Mouse (Mus musculus) liver, postnatal 0 days (tissue): ENCODE measurements around the gene Agbl5.

ENCODE experiments used
- CTCF ChIP-seq: sonication (generic); IDR thresholded peaks from 2 replicates; pipeline ENCODE4 v1.5.1; 2016; ENCODE audit warnings: antibody characterized with exemption, low read depth
- EP300 ChIP-seq: IDR thresholded peaks from 2 replicates; pipeline ENCODE4 v1.6.1; 2016; ENCODE audit warnings: antibody characterized with exemption, low read depth, mild to moderate bottlenecking

- no peak for TF ChIP-seq CTCF
- TF ChIP-seq EP300, result no peak
Measured at GRCm38 (mm10) chr5:30908426-30909299, 20.2 kb downstream of the Agbl5 start.
